11 mouse cellular contexts compared by ENCODE assay signal in genomic region chr10:128497134-128497737, GRCm38 (mm10). TPM values are rescaled to one million over a fixed set of nuclear protein-coding genes. Genes with fewer than 3 reads are reported as not detected.
DNase-seq lines count a peak whose midpoint lies in the region; ATAC-seq lines count a peak whose summit lies in the region.
"Had no signal": no experiment of that assay in that cellular context is flagged by ENCODE, and none has a peak within 500 bp of the region (broad histone marks: within the 10 kb centered on the region; RNA-seq: fewer than 3 reads in every experiment).

No protein-coding gene starts in this region.

- H3K9ac ChIP-seq in heart, embryonic 14.5 days (ENCODE audit: low read length), result peak overlapping the region; percentile 56
- H3K9ac ChIP-seq in neural tube, embryonic 11.5 days (ENCODE audit: low read length), result no peak overlapping the region
- 0 out of 2 replicates have a peak overlapping the region, but pooled peaks have one; percentile 5 for H3K9ac ChIP-seq in neural tube, embryonic 14.5 days (replicated peaks; ENCODE audit: low read depth, low read length)

- intact Hi-C loops in heart, postnatal 14 days (cut with DNase I), result loop anchor here (5.0 kb wide), 1 partner anchor 35 kb away; no protein-coding TSS in a partner anchor

- H3K4me1 ChIP-seq in heart, embryonic 14.5 days (ENCODE audit: control insufficient read depth in 2 of 2, insufficient read depth in 2 of 2, low read length in 2 of 2), result peaks cover 20 to 42% of the 10 kb centered on the region in 2 experiments
- peaks cover 15% of the 10 kb centered on the region; the same call in 1 of the 2 replicates for H3K4me1 ChIP-seq in neural tube, embryonic 11.5 days (ENCODE audit: control insufficient read depth, insufficient read depth, low read length)
- peaks cover 17% of the 10 kb centered on the region for H3K4me1 ChIP-seq in neural tube, embryonic 14.5 days (ENCODE audit: control insufficient read depth, insufficient read depth, low read length)

- H3K4me2 ChIP-seq in heart, embryonic 14.5 days (ENCODE audit: low read length), result no peak overlapping the region
- H3K4me2 ChIP-seq in neural tube, embryonic 11.5 days (ENCODE audit: low read depth), result peak overlapping the region; percentile 55; the same call in 1 of the 2 replicates
- H3K4me2 ChIP-seq in neural tube, embryonic 14.5 days (ENCODE audit: low read depth, low read length), result 0 out of 2 replicates have a peak overlapping the region, but pooled peaks have one; percentile 21

- H3K27ac ChIP-seq in heart, embryonic 14.5 days (replicated peaks in 1 of 2; ENCODE audit: control insufficient read depth in 1 of 2, insufficient read depth in 1 of 2, low read depth in 2 of 2, low read length in 2 of 2), result no peak overlapping the region; a peak in 1 of 4 replicates
- H3K27ac ChIP-seq in neural tube, embryonic 11.5 days (ENCODE audit: low read depth, low read length), result no peak overlapping the region
- no peak overlapping the region for H3K27ac ChIP-seq in neural tube, embryonic 14.5 days (ENCODE audit: low read depth, low read length)
- H3K27ac ChIP-seq: embryonic facial prominence, embryonic 13.5 days had no signal

- DNase-seq in cerebellum, adult 9-10 months, result peak; percentile 59
- DNase-seq in heart, postnatal 14 days, result no peak
- no peak for DNase-seq in neural tube, embryonic 11.5 days (ENCODE audit: low spot score)
- no peak for DNase-seq in neural tube, embryonic 10.5 days (ENCODE audit: extremely low spot score, low spot score)
- no peak for DNase-seq in c-Kit-positive CD71-positive TER-119-positive erythroid progenitor cells, embryonic 14.5 days (ENCODE audit: low spot score)
- DNase-seq: kidney, postnatal 10 days; lung, postnatal 10 days had no signal

- ATAC-seq in cerebellum, adult (ENCODE audit: insufficient number of reproducible peaks, low FRiP score, low TSS enrichment), result no peak
- ATAC-seq in heart, embryonic 14.5 days (ENCODE audit: insufficient number of reproducible peaks, insufficient read depth, low FRiP score, low read depth), result no peak
- no peak for ATAC-seq in neural tube, embryonic 11.5 days (ENCODE audit: insufficient read depth, low FRiP score, low TSS enrichment)
- no peak for ATAC-seq in neural tube, embryonic 14.5 days (ENCODE audit: low read depth)

- H3K36me3 ChIP-seq in heart, embryonic 14.5 days (ENCODE audit: control insufficient read depth, insufficient read depth, low read length), result peaks cover under 1% of the 10 kb centered on the region; the same call in 1 of the 2 replicates
- H3K36me3 ChIP-seq in neural tube, embryonic 11.5 days (ENCODE audit: control insufficient read depth, insufficient read depth, low read length), result no peaks in the 10 kb centered on the region
- no peaks in the 10 kb centered on the region for H3K36me3 ChIP-seq in neural tube, embryonic 14.5 days (ENCODE audit: control insufficient read depth, insufficient read depth, low read length)
- H3K36me3 ChIP-seq: embryonic facial prominence, embryonic 13.5 days had no signal

- no peaks in the 10 kb centered on the region for H3K9me3 ChIP-seq in heart, embryonic 14.5 days (ENCODE audit: control insufficient read depth, low read length)
- H3K9me3 ChIP-seq in neural tube, embryonic 11.5 days (ENCODE audit: control insufficient read depth, low read length), result no peaks in the 10 kb centered on the region
- no peaks in the 10 kb centered on the region for H3K9me3 ChIP-seq in neural tube, embryonic 14.5 days (ENCODE audit: control insufficient read depth, low read length)
- H3K9me3 ChIP-seq: embryonic facial prominence, embryonic 13.5 days had no signal

- 46% methylated on average over 6 of the region's 6 CpGs for WGBS in heart, embryonic 14.5 days
- 44% methylated on average over 6 of the region's 6 CpGs for WGBS in neural tube, embryonic 11.5 days
- WGBS in neural tube, embryonic 14.5 days, result 45% methylated on average over 6 of the region's 6 CpGs

- no peak overlapping the region for H3K4me3 ChIP-seq in heart, embryonic 14.5 days (ENCODE audit: control insufficient read depth in 1 of 2, insufficient read depth in 1 of 2, low read depth in 1 of 2, low read length in 2 of 2)
- H3K4me3 ChIP-seq in neural tube, embryonic 11.5 days (ENCODE audit: low read depth, low read length), result no peak overlapping the region
- no peak overlapping the region for H3K4me3 ChIP-seq in neural tube, embryonic 14.5 days (ENCODE audit: low read depth, low read length)

- H3K27me3 ChIP-seq in heart, embryonic 14.5 days (ENCODE audit: control insufficient read depth, insufficient read depth, low read length), result no peaks in the 10 kb centered on the region
- no peaks in the 10 kb centered on the region for H3K27me3 ChIP-seq in neural tube, embryonic 11.5 days (ENCODE audit: control insufficient read depth, insufficient read depth, low read length)
- H3K27me3 ChIP-seq in neural tube, embryonic 14.5 days (ENCODE audit: control insufficient read depth, insufficient read depth, low read length), result no peaks in the 10 kb centered on the region
- H3K27me3 ChIP-seq: embryonic facial prominence, embryonic 13.5 days had no signal

RNA-seq across cellular contexts. Expression of gene Myl6b, which starts 1.2 kb away (rescaled TPM):
- polyA plus RNA-seq in heart, embryonic 14.5 days (2014; fragmentation: Nextera tagmentation; extraction: Ambion mirVana), result 5.0 and 5.5 TPM in 2 replicates
- total RNA-seq in heart, postnatal 14 days (2021), result 1 to 10 TPM; 3.3 to 4.3 TPM
- polyA plus RNA-seq in neural tube, embryonic 11.5 days (2014; fragmentation: Nextera tagmentation; extraction: Ambion mirVana), result 2.4 and 3.5 TPM in 2 replicates
- polyA plus RNA-seq in neural tube, embryonic 14.5 days (2014; fragmentation: Nextera tagmentation; extraction: Ambion mirVana), result 6.4 and 8.9 TPM in 2 replicates

RNA-seq across cellular contexts. Expression of gene Myl6, which starts 3.3 kb away (rescaled TPM):
- polyA plus RNA-seq in heart, embryonic 14.5 days (2014; fragmentation: Nextera tagmentation; extraction: Ambion mirVana), result 1,060 and 1,246 TPM in 2 replicates
- 100 to 1,000 TPM; 357 to 392 TPM for total RNA-seq in heart, postnatal 14 days (2021)
- polyA plus RNA-seq in neural tube, embryonic 11.5 days (2014; fragmentation: Nextera tagmentation; extraction: Ambion mirVana), result 776 and 804 TPM in 2 replicates
- 831 and 835 TPM in 2 replicates for polyA plus RNA-seq in neural tube, embryonic 14.5 days (2014; fragmentation: Nextera tagmentation; extraction: Ambion mirVana)

RNA-seq across cellular contexts. Expression of gene Esyt1, which starts 28.4 kb away (rescaled TPM):
- 17.3 and 17.8 TPM in 2 replicates for polyA plus RNA-seq in heart, embryonic 14.5 days (2014; fragmentation: Nextera tagmentation; extraction: Ambion mirVana)
- total RNA-seq in heart, postnatal 14 days (2021), result 10 to 100 TPM; 22.3 to 23.6 TPM
- polyA plus RNA-seq in neural tube, embryonic 11.5 days (2014; fragmentation: Nextera tagmentation; extraction: Ambion mirVana), result 27.3 and 34.1 TPM in 2 replicates
- 10.0 and 25.9 TPM in 2 replicates for polyA plus RNA-seq in neural tube, embryonic 14.5 days (2014; fragmentation: Nextera tagmentation; extraction: Ambion mirVana)

RNA-seq across cellular contexts. Expression of gene Smarcc2, which starts 38.2 kb away (rescaled TPM):
- polyA plus RNA-seq in heart, embryonic 14.5 days (2014; fragmentation: Nextera tagmentation; extraction: Ambion mirVana), result 62.4 and 63.7 TPM in 2 replicates
- 10 to 100 TPM; 76.6 to 80.5 TPM for total RNA-seq in heart, postnatal 14 days (2021)
- 124 and 125 TPM in 2 replicates for polyA plus RNA-seq in neural tube, embryonic 11.5 days (2014; fragmentation: Nextera tagmentation; extraction: Ambion mirVana)
- polyA plus RNA-seq in neural tube, embryonic 14.5 days (2014; fragmentation: Nextera tagmentation; extraction: Ambion mirVana), result 179 and 205 TPM in 2 replicates

RNA-seq across cellular contexts. Expression of gene Zc3h10, which starts 50.3 kb away (rescaled TPM):
- 7.3 and 8.2 TPM in 2 replicates for polyA plus RNA-seq in heart, embryonic 14.5 days (2014; fragmentation: Nextera tagmentation; extraction: Ambion mirVana)
- 1 to 10 TPM; 7.0 to 8.4 TPM for total RNA-seq in heart, postnatal 14 days (2021)
- 16.6 and 18.3 TPM in 2 replicates for polyA plus RNA-seq in neural tube, embryonic 11.5 days (2014; fragmentation: Nextera tagmentation; extraction: Ambion mirVana)
- 11.7 and 18.1 TPM in 2 replicates for polyA plus RNA-seq in neural tube, embryonic 14.5 days (2014; fragmentation: Nextera tagmentation; extraction: Ambion mirVana)
